Mouse (Mus musculus): Measurements from ENCODE around the gene Islr.

- no peak for TF ChIP-seq CTCF (IDR thresholded peaks at IDR 0.05; ENCODE audit: low read depth, low read length)
- TF ChIP-seq POLR2A (IDR thresholded peaks at IDR 0.05; ENCODE audit: borderline replicate concordance, low read depth, low read length), result no peak
Measured at GRCm38 (mm10) chr9:58125811-58126210, 78.3 kb downstream of the Islr start.
